Mouse (Mus musculus): ENCODE data around the gene Itm2c. TPM values are rescaled to one million over a fixed set of nuclear protein-coding genes. Genes with fewer than 3 reads are reported as not detected.

Gene Itm2c
- polyA plus RNA-seq, 1 experiment: 0.38 TPM

DNA sequence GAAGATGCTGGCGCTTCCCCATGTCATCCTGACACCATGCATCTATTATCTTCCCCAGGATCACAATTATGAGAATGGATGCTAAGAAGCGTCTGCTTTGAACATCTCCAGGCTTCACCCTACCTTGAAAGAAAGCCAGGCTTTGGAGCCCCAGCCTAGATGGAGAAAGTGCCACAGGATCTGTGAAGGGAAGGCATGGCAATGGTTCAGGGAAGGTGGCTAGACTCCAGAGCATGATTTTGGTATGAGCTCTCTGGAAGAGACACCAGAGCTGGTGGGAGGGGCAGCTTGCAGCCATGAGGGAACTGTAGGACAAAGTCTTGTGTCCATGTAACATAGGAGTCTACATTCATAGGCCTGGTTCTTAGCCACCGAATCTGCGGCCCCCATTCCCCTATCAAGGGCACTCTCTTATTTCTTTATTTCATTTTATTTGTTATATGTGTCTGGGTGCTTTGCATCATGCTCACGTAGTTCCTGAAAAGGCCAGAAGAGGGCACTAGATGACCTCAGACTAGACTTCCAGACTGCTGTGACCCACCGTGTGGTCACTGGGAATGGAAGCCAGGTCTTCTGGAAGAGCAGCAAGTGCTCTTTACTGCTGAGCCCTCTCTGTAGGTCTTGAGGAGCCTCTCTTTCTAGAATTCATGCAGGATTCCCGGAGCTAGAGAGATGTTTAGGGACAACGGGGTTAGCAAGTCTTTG is 41.2 kb downstream of the Itm2c start:
- H3K4me3 ChIP-seq (replicated peaks): no peak overlapping the region
- no peaks in the 10 kb centered on the region for H3K36me3 ChIP-seq (ENCODE audit: control insufficient read depth)
- no peaks in the 10 kb centered on the region for H3K9me3 ChIP-seq (ENCODE audit: control insufficient read depth, low read length)
- TF ChIP-seq TAL1 (IDR thresholded peaks at IDR 0.05; ENCODE audit: low read length): no peak
- TF ChIP-seq GATA1 (IDR thresholded peaks at IDR 0.05; ENCODE audit: low read length): no peak
- 0 out of 2 replicates have a peak, but pooled peaks cover 3% of the 10 kb centered on the region for H3K27me3 ChIP-seq (ENCODE audit: control insufficient read depth)
- H3K4me1 ChIP-seq (ENCODE audit: control insufficient read depth): no peaks in the 10 kb centered on the region

DNA sequence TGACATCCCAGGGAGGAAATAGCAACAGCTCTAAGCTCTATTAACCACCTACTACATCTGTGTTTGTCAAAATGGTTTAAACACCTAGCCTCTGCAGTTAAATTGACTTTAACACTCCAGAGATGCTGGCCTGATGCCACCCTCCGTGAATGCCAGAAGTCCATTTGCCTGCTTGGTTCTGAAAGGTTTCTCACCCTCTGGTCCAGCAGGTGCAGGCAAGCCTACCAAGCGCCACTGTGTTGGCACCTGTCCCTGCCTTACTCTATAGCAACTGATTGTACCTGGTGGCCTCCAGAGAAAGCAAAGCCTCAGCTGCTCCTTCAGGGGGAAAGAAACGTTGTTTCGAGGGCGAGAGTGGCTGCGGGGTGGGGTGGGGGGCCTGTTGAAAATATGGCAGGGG is 42.2 kb downstream of the Itm2c start:
- Histone ChIP-seq H3K27me3 (ENCODE audit: control insufficient read depth) (0 out of 2 replicates have a peak, but pooled peaks cover 3% of the 10 kb centered on the region), H3K9me3 (ENCODE audit: control insufficient read depth, low read length) (no peaks in the 10 kb centered on the region), H3K4me1 (ENCODE audit: control insufficient read depth) (no peaks in the 10 kb centered on the region), H3K4me3 (replicated peaks) (no peak overlapping the region), H3K36me3 (ENCODE audit: control insufficient read depth) (no peaks in the 10 kb centered on the region)
- no peak for TF ChIP-seq TAL1 (IDR thresholded peaks at IDR 0.05; ENCODE audit: low read length)
- no peak for TF ChIP-seq GATA1 (IDR thresholded peaks at IDR 0.05; ENCODE audit: low read length)

DNA sequence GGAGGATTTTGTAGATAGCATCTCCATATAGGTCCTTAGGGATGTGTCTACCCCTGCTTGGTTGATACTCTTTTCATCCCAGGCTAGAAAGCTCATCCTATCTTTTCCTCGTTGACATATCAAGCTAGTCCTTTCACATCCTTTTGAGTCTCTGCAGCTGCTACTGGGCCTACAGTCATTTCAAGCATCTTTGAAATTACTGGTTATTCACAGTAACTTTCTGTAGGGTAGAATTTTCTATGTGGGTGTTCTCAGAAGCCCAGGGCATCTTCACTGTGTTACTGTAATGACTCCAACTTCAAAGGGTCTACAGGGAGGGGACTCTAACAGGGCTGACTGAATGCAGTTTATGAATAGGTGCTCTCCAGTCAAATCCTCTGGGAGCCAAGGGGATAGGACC is 43.2 kb downstream of the Itm2c start:
- no peak overlapping the region for H3K4me3 ChIP-seq (replicated peaks)
- H3K9me3 ChIP-seq (ENCODE audit: control insufficient read depth, low read length): no peaks in the 10 kb centered on the region
- TF ChIP-seq GATA1 (IDR thresholded peaks at IDR 0.05; ENCODE audit: low read length) (no peak), TAL1 (IDR thresholded peaks at IDR 0.05; ENCODE audit: low read length) (no peak)
- no peaks in the 10 kb centered on the region for H3K36me3 ChIP-seq (ENCODE audit: control insufficient read depth)
- 0 out of 2 replicates have a peak, but pooled peaks cover 3% of the 10 kb centered on the region for H3K27me3 ChIP-seq (ENCODE audit: control insufficient read depth)
- H3K4me1 ChIP-seq (ENCODE audit: control insufficient read depth): no peaks in the 10 kb centered on the region

DNA sequence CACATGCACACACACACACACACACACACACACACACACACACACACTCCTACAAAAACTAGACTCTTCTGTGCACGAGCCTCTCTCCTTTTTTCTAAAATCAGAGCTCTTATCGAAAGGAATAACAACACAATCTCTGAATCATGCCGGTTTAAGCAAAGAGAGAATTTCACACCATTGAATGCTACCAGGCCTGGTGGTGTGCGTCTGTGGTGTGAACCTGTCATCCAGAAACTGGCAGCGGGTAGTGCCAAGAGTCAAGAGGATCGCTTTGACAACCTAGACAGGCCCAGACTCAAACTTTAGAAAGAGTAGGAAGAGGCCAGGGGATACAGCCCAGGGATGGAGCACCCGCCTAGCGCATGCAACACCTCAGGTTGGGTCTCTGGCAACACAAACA is 48.2 kb downstream of the Itm2c start:
- Histone ChIP-seq H3K9me3 (ENCODE audit: control insufficient read depth, low read length) (peaks cover 3% of the 10 kb centered on the region; the same call in 1 of the 2 replicates), H3K4me1 (ENCODE audit: control insufficient read depth) (no peaks in the 10 kb centered on the region), H3K27me3 (ENCODE audit: control insufficient read depth) (no peaks in the 10 kb centered on the region), H3K4me3 (replicated peaks) (no peak overlapping the region), H3K36me3 (ENCODE audit: control insufficient read depth) (no peaks in the 10 kb centered on the region)
- TF ChIP-seq GATA1 (IDR thresholded peaks at IDR 0.05; ENCODE audit: low read length): no peak
- no peak for TF ChIP-seq TAL1 (IDR thresholded peaks at IDR 0.05; ENCODE audit: low read length)

DNA sequence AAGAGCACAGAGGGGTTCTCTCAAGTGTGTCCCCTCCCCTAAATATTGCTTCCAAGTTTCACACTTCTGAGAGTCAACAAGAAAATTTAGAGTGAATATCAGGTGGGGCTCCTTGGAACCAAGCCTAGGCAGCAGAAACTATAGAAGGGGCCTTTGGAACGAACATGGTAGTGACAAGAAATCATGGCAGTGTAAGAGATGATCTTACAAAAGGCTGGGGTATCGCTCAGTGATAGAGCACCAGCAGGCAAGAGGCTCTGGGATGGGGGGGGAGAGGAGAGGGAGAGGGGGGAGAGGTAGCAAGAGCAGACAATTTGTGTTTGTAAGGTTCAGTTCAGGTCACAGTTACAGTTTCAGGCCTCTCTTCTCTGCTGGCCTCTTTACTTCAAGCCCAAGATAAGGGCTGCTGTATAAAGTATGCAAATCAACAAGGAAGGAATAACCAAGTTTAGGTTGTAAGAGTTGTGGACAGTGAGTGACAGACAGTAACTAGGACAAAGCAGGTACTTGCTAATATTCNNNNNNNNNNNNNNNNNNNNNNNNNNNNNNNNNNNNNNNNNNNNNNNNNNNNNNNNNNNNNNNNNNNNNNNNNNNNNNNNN is 55.1 kb downstream of the Itm2c start:
- no peak for TF ChIP-seq GATA1 (IDR thresholded peaks at IDR 0.05; ENCODE audit: low read length)
- TF ChIP-seq TAL1 (IDR thresholded peaks at IDR 0.05; ENCODE audit: low read length): no peak
- H3K9me3 ChIP-seq (ENCODE audit: control insufficient read depth, low read length): peaks cover 3% of the 10 kb centered on the region; the same call in 1 of the 2 replicates
- H3K36me3 ChIP-seq (ENCODE audit: control insufficient read depth): no peaks in the 10 kb centered on the region
- H3K4me3 ChIP-seq (replicated peaks): no peak overlapping the region
- H3K27me3 ChIP-seq (ENCODE audit: control insufficient read depth): no peaks in the 10 kb centered on the region
- no peaks in the 10 kb centered on the region for H3K4me1 ChIP-seq (ENCODE audit: control insufficient read depth)

DNA sequence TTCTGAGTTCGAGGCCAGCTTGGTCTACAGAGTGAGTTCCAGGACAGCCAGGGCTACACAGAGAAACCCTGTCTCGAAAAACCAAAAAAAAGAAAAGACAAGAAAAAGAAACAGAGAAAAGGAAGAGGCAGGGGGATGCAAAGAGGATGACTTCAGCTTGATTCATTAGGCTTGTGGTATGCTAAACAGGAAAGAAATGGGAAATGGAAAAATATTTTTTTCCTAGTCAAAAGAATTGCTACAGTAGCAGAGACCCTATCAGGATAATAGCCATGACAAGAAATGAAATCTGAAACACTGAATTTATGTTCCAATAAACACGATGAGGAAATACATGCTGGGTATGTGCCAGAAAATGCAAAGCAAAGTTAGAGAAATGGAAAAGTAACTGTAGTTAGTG is 61.1 kb downstream of the Itm2c start:
- Histone ChIP-seq H3K4me1 (ENCODE audit: control insufficient read depth) (no peaks in the 10 kb centered on the region), H3K36me3 (ENCODE audit: control insufficient read depth) (no peaks in the 10 kb centered on the region), H3K27me3 (ENCODE audit: control insufficient read depth) (no peaks in the 10 kb centered on the region), H3K9me3 (ENCODE audit: control insufficient read depth, low read length) (no peaks in the 10 kb centered on the region), H3K4me3 (replicated peaks) (no peak overlapping the region)
- no peak for TF ChIP-seq TAL1 (IDR thresholded peaks at IDR 0.05; ENCODE audit: low read length)
- no peak for TF ChIP-seq GATA1 (IDR thresholded peaks at IDR 0.05; ENCODE audit: low read length)

DNA sequence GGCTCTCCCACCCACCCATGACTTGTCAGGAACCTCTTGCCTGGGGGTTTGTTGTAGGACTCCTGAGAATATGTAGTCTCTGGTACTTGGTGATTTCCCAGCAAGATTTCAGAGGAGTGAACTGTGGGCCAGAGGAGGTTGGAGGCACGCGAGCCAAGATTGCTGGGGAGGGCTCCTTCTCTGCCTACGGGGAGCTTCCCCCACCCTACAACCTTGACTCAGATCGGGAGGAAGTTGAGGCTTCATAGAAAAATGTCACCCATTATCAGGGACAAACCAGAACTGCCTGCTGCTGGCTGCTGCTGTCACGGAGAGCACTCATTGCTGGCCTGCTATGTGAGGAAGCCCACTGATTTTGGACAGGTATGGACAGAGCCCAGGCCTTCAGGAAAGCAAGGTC is 63.2 kb downstream of the Itm2c start:
- H3K27me3 ChIP-seq (ENCODE audit: control insufficient read depth): no peaks in the 10 kb centered on the region
- H3K4me3 ChIP-seq (replicated peaks): no peak overlapping the region
- H3K36me3 ChIP-seq (ENCODE audit: control insufficient read depth): no peaks in the 10 kb centered on the region
- H3K4me1 ChIP-seq (ENCODE audit: control insufficient read depth): no peaks in the 10 kb centered on the region
- TF ChIP-seq TAL1 (IDR thresholded peaks at IDR 0.05; ENCODE audit: low read length) (no peak), GATA1 (IDR thresholded peaks at IDR 0.05; ENCODE audit: low read length) (no peak)
- H3K9me3 ChIP-seq (ENCODE audit: control insufficient read depth, low read length): no peaks in the 10 kb centered on the region

DNA sequence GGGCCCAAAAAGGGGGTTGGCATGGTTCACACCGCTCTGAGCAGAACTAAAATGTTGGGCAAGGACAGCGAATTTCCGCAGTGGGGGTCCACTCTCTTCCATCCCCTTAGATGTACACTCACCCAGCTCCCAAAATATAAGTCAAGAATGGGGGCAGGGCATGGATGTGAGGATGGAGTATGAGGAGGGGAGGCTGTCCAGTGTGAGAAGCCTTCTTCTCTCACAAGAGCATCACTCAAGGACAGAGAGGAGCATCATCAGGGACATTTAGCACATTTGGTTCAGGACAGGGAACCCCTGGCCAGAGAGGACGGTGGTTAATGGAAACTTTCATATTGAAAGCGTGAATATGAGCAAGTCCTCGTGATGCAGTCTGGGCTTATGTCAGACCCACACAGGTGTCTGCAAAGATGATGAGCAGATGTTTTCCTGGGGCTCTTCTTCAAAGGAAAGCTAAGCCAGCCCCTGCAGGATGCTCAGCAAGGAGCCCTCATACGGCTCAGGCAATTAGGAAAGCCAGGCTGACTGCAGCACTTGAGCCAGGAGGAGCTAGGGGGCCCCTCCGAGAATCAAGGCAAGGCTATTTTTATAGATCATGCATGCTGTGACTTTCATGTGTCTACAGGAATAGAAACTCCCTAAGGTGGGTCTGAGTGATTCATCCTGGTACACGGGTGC is 64.0 kb downstream of the Itm2c start:
- Histone ChIP-seq H3K9me3 (ENCODE audit: control insufficient read depth, low read length) (no peaks in the 10 kb centered on the region), H3K27me3 (ENCODE audit: control insufficient read depth) (no peaks in the 10 kb centered on the region), H3K4me1 (ENCODE audit: control insufficient read depth) (no peaks in the 10 kb centered on the region), H3K4me3 (replicated peaks) (no peak overlapping the region), H3K36me3 (ENCODE audit: control insufficient read depth) (no peaks in the 10 kb centered on the region)
- TF ChIP-seq GATA1 (IDR thresholded peaks at IDR 0.05; ENCODE audit: low read length) (no peak), TAL1 (IDR thresholded peaks at IDR 0.05; ENCODE audit: low read length) (no peak)

Other genes starting within 250 kb of the Itm2c start
- 0.02 TPM in 2 replicates for gene Sp100, start 244.3 kb upstream of the Itm2c start, polyA plus RNA-seq (2012)
- gene A630001G21Rik, start 115.6 kb upstream of the Itm2c start, polyA plus RNA-seq (2012): 0.02 TPM in 1 of 2 replicates, not detected in the other
- 0.55 and 0.93 TPM in 2 replicates for gene Cab39, start 100.8 kb upstream of the Itm2c start, polyA plus RNA-seq (2012)
- not detected in 2 replicates for gene 4933407L21Rik, start 34.2 kb downstream of the Itm2c start, polyA plus RNA-seq (2012)
- gene Gpr55, start 66.7 kb downstream of the Itm2c start, polyA plus RNA-seq (2012): 0.03 TPM in 1 of 2 replicates, not detected in the other
- not detected in 2 replicates for gene Spata3, start 122.5 kb downstream of the Itm2c start, polyA plus RNA-seq (2012)
- 0.03 and 0.04 TPM in 2 replicates for gene 2810459M11Rik, start 151.6 kb downstream of the Itm2c start, polyA plus RNA-seq (2012)
- gene Psmd1, start 170.1 kb downstream of the Itm2c start, polyA plus RNA-seq (2012): 3.4 and 3.8 TPM in 2 replicates
- not detected in 2 replicates for gene Htr2b, start 217.7 kb downstream of the Itm2c start, polyA plus RNA-seq (2012)
- gene Gm21972, start 239.4 kb downstream of the Itm2c start, polyA plus RNA-seq (2012): 1.7 and 2.3 TPM in 2 replicates